Mouse (Mus musculus) layer of hippocampus, adult 18-20 months (tissue): ENCODE measurements at regions not wholly inside any gene's neighbourhood (a gene's known extent, or its start where the extent isn't known, plus 50 kb on each side); places are given as distances from the start of the nearest gene placed in this dataset.

ENCODE experiments used
- DNase-seq, 2 experiments: peaks; one replicate each; pipeline ENCODE4 v3.0.0; 2022; ENCODE audit warnings: low spot score in 2 of 2

- DNase-seq = peak in 1 of 2 experiments; percentile 15
Measured at GRCm38 (mm10) chr1:63851476-63852094, 82.5 kb upstream of the 4933402D24Rik start.

- no peak for DNase-seq
Measured at GRCm38 (mm10) chr1:63850262-63850661, 81.2 kb upstream of the 4933402D24Rik start.

- DNase-seq = peak in 1 of 2 experiments; percentile 2
Measured at GRCm38 (mm10) chr1:63828174-63828844, 59.2 kb upstream of the 4933402D24Rik start.

- DNase-seq = no peak
Measured at GRCm38 (mm10) chr1:63820614-63821270, 51.7 kb upstream of the 4933402D24Rik start.

- DNase-seq = peak in 1 of 2 experiments; percentile 22
Measured at GRCm38 (mm10) chr1:63819536-63820254, 50.6 kb upstream of the 4933402D24Rik start.
